Mouse (Mus musculus) testis, adult 2 months (tissue): ENCODE results near the gene Rho.

Experiments used
- CTCF ChIP-seq: fragments of 200-500 bp; IDR thresholded peaks from 2 replicates; pipeline ENCODE4 v1.5.1; 2012; ENCODE audit warnings: low read depth, mild to moderate bottlenecking, inconsistent platforms, low read length, moderate library complexity; ENCODE audit not compliant: control insufficient read depth, insufficient read depth, insufficient replicate concordance
- POLR2A ChIP-seq: fragments of 200-500 bp; IDR thresholded peaks from 2 replicates; pipeline ENCODE4 v1.6.1; 2012; ENCODE audit warnings: low read depth, mild to moderate bottlenecking, inconsistent platforms, low read length, moderate library complexity; ENCODE audit not compliant: control insufficient read depth

GRCm38 (mm10) chr6:115982889-115983288, 51.3 kb downstream of the Rho start:
- TF ChIP-seq CTCF (no peak), POLR2A (no peak)
